ENCODE assay signal across 10 mouse cellular contexts in genomic region chr2:180025861-180026200, GRCm38 (mm10). TPM values are rescaled to one million over a fixed set of nuclear protein-coding genes. Genes with fewer than 3 reads are reported as not detected.
DNase-seq lines count a peak whose midpoint lies in the region; ATAC-seq and TF ChIP-seq lines count a peak whose summit lies in the region.
"Had no signal": no experiment of that assay in that cellular context is flagged by ENCODE, and none has a peak within 500 bp of the region (broad histone marks: within the 10 kb centered on the region; RNA-seq: fewer than 3 reads in every experiment).

No protein-coding gene starts in this region.

- peak overlapping the region; percentile 97 for H3K4me3 ChIP-seq in liver, adult 2 months (ENCODE audit: insufficient read depth, low read depth, low read length)
- peak overlapping the region; percentile 90 for H3K4me3 ChIP-seq in embryonic facial prominence, embryonic 14.5 days (ENCODE audit: low read depth, low read length)
- peak overlapping the region; percentile 86 for H3K4me3 ChIP-seq in intestine, postnatal 0 days (ENCODE audit: low read depth, low read length)
- H3K4me3 ChIP-seq in neural tube, embryonic 12.5 days: peak overlapping the region; percentile 99

- peaks cover 14% of the 10 kb centered on the region for H3K4me1 ChIP-seq in liver, adult 2 months (ENCODE audit: control insufficient read depth, insufficient read depth, low read length)
- H3K4me1 ChIP-seq in embryonic facial prominence, embryonic 14.5 days (ENCODE audit: control insufficient read depth, insufficient read depth, low read length): peaks cover 16% of the 10 kb centered on the region
- H3K4me1 ChIP-seq in intestine, postnatal 0 days (replicated peaks; ENCODE audit: control insufficient read depth, insufficient read depth, low read length): no peaks in the 10 kb centered on the region
- H3K4me1 ChIP-seq in neural tube, embryonic 12.5 days: peaks cover 36% of the 10 kb centered on the region

- 51% methylated on average over 6 of the region's 6 CpGs for WGBS in liver, adult 2 months
- 2% methylated on average over 6 of the region's 6 CpGs for WGBS in embryonic facial prominence, embryonic 14.5 days
- WGBS in intestine, postnatal 0 days: 28% methylated on average over 6 of the region's 6 CpGs
- WGBS in neural tube, embryonic 12.5 days: 8% methylated on average over 6 of the region's 6 CpGs

- no peak for TF ChIP-seq CTCF in liver, adult 2 months (IDR thresholded peaks at IDR 0.05; ENCODE audit: low read depth, low read length)
- TF ChIP-seq CTCF in intestine, postnatal 0 days (IDR thresholded peaks at IDR 0.05; ENCODE audit: low read depth): no peak

- no peaks in the 10 kb centered on the region for H3K27me3 ChIP-seq in liver, adult 2 months (ENCODE audit: control insufficient read depth, insufficient read depth, low read length)
- H3K27me3 ChIP-seq in embryonic facial prominence, embryonic 14.5 days (replicated peaks; ENCODE audit: control insufficient read depth, insufficient read depth, low read length): peaks cover 6% of the 10 kb centered on the region; the same call in 1 of the 2 replicates
- H3K27me3 ChIP-seq in intestine, postnatal 0 days (replicated peaks; ENCODE audit: control insufficient read depth, insufficient read depth, low read length): peaks cover 20% of the 10 kb centered on the region
- peaks cover 21% of the 10 kb centered on the region for H3K27me3 ChIP-seq in neural tube, embryonic 12.5 days (replicated peaks)

- peaks cover 20% of the 10 kb centered on the region for H3K79me2 ChIP-seq in liver, adult 2 months (ENCODE audit: control insufficient read depth, insufficient read depth, low read length)

- H3K36me3 ChIP-seq in liver, adult 2 months (ENCODE audit: control insufficient read depth, insufficient read depth, low read length): peaks cover 3% of the 10 kb centered on the region; the same call in 1 of the 2 replicates
- peaks cover 33% of the 10 kb centered on the region for H3K36me3 ChIP-seq in embryonic facial prominence, embryonic 14.5 days (ENCODE audit: control insufficient read depth, insufficient read depth, low read length)
- H3K36me3 ChIP-seq in intestine, postnatal 0 days (ENCODE audit: control insufficient read depth, insufficient read depth): peaks cover 11% of the 10 kb centered on the region
- peaks cover 34% of the 10 kb centered on the region for H3K36me3 ChIP-seq in neural tube, embryonic 12.5 days

- H3K4me2 ChIP-seq in embryonic facial prominence, embryonic 14.5 days (ENCODE audit: low read depth, low read length): peak overlapping the region; percentile 95
- H3K4me2 ChIP-seq in intestine, postnatal 0 days (replicated peaks; ENCODE audit: low read depth): peak overlapping the region; percentile 99
- H3K4me2 ChIP-seq in neural tube, embryonic 12.5 days (replicated peaks): peak overlapping the region; percentile 88

- H3K9me3 ChIP-seq in embryonic facial prominence, embryonic 14.5 days (ENCODE audit: control insufficient read depth, low read length): no peaks in the 10 kb centered on the region
- H3K9me3 ChIP-seq in intestine, postnatal 0 days (ENCODE audit: control insufficient read depth): no peaks in the 10 kb centered on the region
- H3K9me3 ChIP-seq in neural tube, embryonic 12.5 days: no peaks in the 10 kb centered on the region

- TF ChIP-seq POLR2A in liver, adult 2 months (IDR thresholded peaks at IDR 0.05; ENCODE audit: extremely low read depth, insufficient read depth, low read length): no peak

- H3K9ac ChIP-seq in liver, adult 2 months (ENCODE audit: low read depth, low read length): peak overlapping the region; percentile 95
- H3K9ac ChIP-seq in embryonic facial prominence, embryonic 14.5 days (ENCODE audit: low read depth, low read length): peak overlapping the region; percentile 92
- peak overlapping the region; percentile 85 for H3K9ac ChIP-seq in intestine, postnatal 0 days (ENCODE audit: low read depth, low read length)
- H3K9ac ChIP-seq in neural tube, embryonic 12.5 days: peak overlapping the region; percentile 99

- H3K27ac ChIP-seq in liver, adult 2 months (replicated peaks; ENCODE audit: insufficient read depth, low read depth, low read length): no peak overlapping the region
- no peak overlapping the region for H3K27ac ChIP-seq in embryonic facial prominence, embryonic 14.5 days (replicated peaks; ENCODE audit: low read depth, low read length)
- H3K27ac ChIP-seq in intestine, postnatal 0 days (ENCODE audit: low read depth, low read length): no peak overlapping the region
- no peak overlapping the region for H3K27ac ChIP-seq in neural tube, embryonic 12.5 days

- no peak for DNase-seq in liver, adult 2 months (ENCODE audit: extremely low read depth, low read depth, low spot score)
- DNase-seq in liver: no peak
- no peak for DNase-seq in embryonic facial prominence, embryonic 14.5 days (ENCODE audit: low spot score)
- DNase-seq in frontal cortex, postnatal 10 days (ENCODE audit: low spot score in 2 of 2): no peak
- DNase-seq in right cerebral cortex, postnatal 14 days: no peak
- DNase-seq in layer of hippocampus, postnatal 10 days (ENCODE audit: low spot score in 2 of 2): no peak
- DNase-seq: adrenal gland, postnatal 10 days; kidney, adult 18-20 months had no signal

- no peak for ATAC-seq in embryonic facial prominence, embryonic 14.5 days (ENCODE audit: low read depth)
- no peak for ATAC-seq in intestine, postnatal 0 days
- ATAC-seq in neural tube, embryonic 12.5 days (ENCODE audit: low FRiP score, low read depth): no peak

RNA-seq across cellular contexts. Expression of gene Lsm14b, which starts 1.0 kb away (rescaled TPM):
- 15.0 and 19.3 TPM in 2 replicates for total RNA-seq in liver, adult 2 months (2014; rRNA removed)
- 14.5 and 15.4 TPM in 2 replicates for polyA plus RNA-seq in liver, adult 2 months (2012; rRNA removed)
- polyA plus RNA-seq in embryonic facial prominence, embryonic 14.5 days (2014; fragmentation: Nextera tagmentation; extraction: Ambion mirVana): 6.1 and 6.3 TPM in 2 replicates
- 3.2 and 3.7 TPM in 2 replicates for polyA plus RNA-seq in intestine, postnatal 0 days (2015; fragmentation: Nextera tagmentation; extraction: Ambion mirVana)
- polyA plus RNA-seq in neural tube, embryonic 12.5 days (2016; fragmentation: Nextera tagmentation; extraction: Ambion mirVana): 15.9 and 23.5 TPM in 2 replicates
- total RNA-seq in layer of hippocampus, postnatal 10 days (2021): 100 to 1,000 TPM; 129 to 134 TPM

RNA-seq across cellular contexts. Expression of gene Psma7, which starts 16.4 kb away (rescaled TPM):
- total RNA-seq in liver, adult 2 months (2014; rRNA removed): 191 and 199 TPM in 2 replicates
- 155 and 160 TPM in 2 replicates for polyA plus RNA-seq in liver, adult 2 months (2012; rRNA removed)
- 494 and 573 TPM in 2 replicates for polyA plus RNA-seq in embryonic facial prominence, embryonic 14.5 days (2014; fragmentation: Nextera tagmentation; extraction: Ambion mirVana)
- 423 and 444 TPM in 2 replicates for polyA plus RNA-seq in intestine, postnatal 0 days (2015; fragmentation: Nextera tagmentation; extraction: Ambion mirVana)
- 679 and 702 TPM in 2 replicates for polyA plus RNA-seq in neural tube, embryonic 12.5 days (2016; fragmentation: Nextera tagmentation; extraction: Ambion mirVana)
- 100 to 1,000 TPM; 215 to 226 TPM for total RNA-seq in layer of hippocampus, postnatal 10 days (2021)

RNA-seq across cellular contexts. Expression of gene Ss18l1, which starts 16.5 kb away (rescaled TPM):
- total RNA-seq in liver, adult 2 months (2014; rRNA removed): 2.0 and 2.3 TPM in 2 replicates
- polyA plus RNA-seq in liver, adult 2 months (2012; rRNA removed): 3.8 and 4.6 TPM in 2 replicates
- 4.2 and 4.6 TPM in 2 replicates for polyA plus RNA-seq in embryonic facial prominence, embryonic 14.5 days (2014; fragmentation: Nextera tagmentation; extraction: Ambion mirVana)
- polyA plus RNA-seq in intestine, postnatal 0 days (2015; fragmentation: Nextera tagmentation; extraction: Ambion mirVana): 1.2 and 1.3 TPM in 2 replicates
- polyA plus RNA-seq in neural tube, embryonic 12.5 days (2016; fragmentation: Nextera tagmentation; extraction: Ambion mirVana): 33.8 and 34.1 TPM in 2 replicates
- 10 to 100 TPM; 38.0 to 40.6 TPM for total RNA-seq in layer of hippocampus, postnatal 10 days (2021)

RNA-seq across cellular contexts. Expression of gene Mtg2, which starts 44.6 kb away (rescaled TPM):
- 19.6 and 22.4 TPM in 2 replicates for total RNA-seq in liver, adult 2 months (2014; rRNA removed)
- 15.6 and 17.8 TPM in 2 replicates for polyA plus RNA-seq in liver, adult 2 months (2012; rRNA removed)
- polyA plus RNA-seq in embryonic facial prominence, embryonic 14.5 days (2014; fragmentation: Nextera tagmentation; extraction: Ambion mirVana): 19.8 and 24.5 TPM in 2 replicates
- polyA plus RNA-seq in intestine, postnatal 0 days (2015; fragmentation: Nextera tagmentation; extraction: Ambion mirVana): 9.8 and 11.1 TPM in 2 replicates
- polyA plus RNA-seq in neural tube, embryonic 12.5 days (2016; fragmentation: Nextera tagmentation; extraction: Ambion mirVana): 30.0 and 32.4 TPM in 2 replicates
- total RNA-seq in layer of hippocampus, postnatal 10 days (2021): 10 to 100 TPM; 15.0 to 17.7 TPM

RNA-seq across cellular contexts. Expression of gene Taf4, which starts 49.4 kb away (rescaled TPM):
- 4.0 and 4.2 TPM in 2 replicates for total RNA-seq in liver, adult 2 months (2014; rRNA removed)
- 3.9 and 4.3 TPM in 2 replicates for polyA plus RNA-seq in liver, adult 2 months (2012; rRNA removed)
- polyA plus RNA-seq in embryonic facial prominence, embryonic 14.5 days (2014; fragmentation: Nextera tagmentation; extraction: Ambion mirVana): 3.0 and 4.2 TPM in 2 replicates
- polyA plus RNA-seq in intestine, postnatal 0 days (2015; fragmentation: Nextera tagmentation; extraction: Ambion mirVana): 2.3 and 3.0 TPM in 2 replicates
- 4.1 and 4.7 TPM in 2 replicates for polyA plus RNA-seq in neural tube, embryonic 12.5 days (2016; fragmentation: Nextera tagmentation; extraction: Ambion mirVana)
- 10 to 100 TPM; 18.7 to 19.0 TPM for total RNA-seq in layer of hippocampus, postnatal 10 days (2021)
